Mouse (Mus musculus) hindbrain, postnatal 0 days (tissue): ENCODE results near the gene Acsl6. TPM values are rescaled to one million over a fixed set of nuclear protein-coding genes. Genes with fewer than 3 reads are reported as not detected.

Experiments used
- ATAC-seq: fragments of 200-750 bp; cut with Nextera tagmentation; 2 replicates; pipeline ENCODE4 v1.8.0; 2017; ENCODE audit warnings: mild to moderate bottlenecking, moderate TSS enrichment, moderate library complexity
- DNase-seq: peaks from one replicate; pipeline ENCODE4 v3.0.0-alpha.2; 2015; ENCODE audit warnings: low spot score
- H3K27ac ChIP-seq: fragments of 300-500 bp; sonication (generic); 2 replicates; pipeline ENCODE4 v1.5.1; 2014; ENCODE audit warnings: mild to moderate bottlenecking
- H3K27me3 ChIP-seq: fragments of 300-500 bp; sonication (generic); 2 replicates; pipeline ENCODE4 v1.6.1; 2014; ENCODE audit warnings: low read length, mixed read lengths; ENCODE audit not compliant: insufficient read depth
- H3K36me3 ChIP-seq: fragments of 300-500 bp; sonication (generic); 2 replicates; pipeline ENCODE4 v1.6.1; 2014; ENCODE audit warnings: low read length, mixed read lengths; ENCODE audit not compliant: insufficient read depth
- H3K4me1 ChIP-seq: fragments of 300-500 bp; sonication (generic); 2 replicates; pipeline ENCODE4 v1.6.1; 2014; ENCODE audit warnings: antibody characterized with exemption, low read length, mixed read lengths; ENCODE audit not compliant: insufficient read depth
- H3K4me2 ChIP-seq: fragments of 300-500 bp; sonication (generic); 2 replicates; pipeline ENCODE4 v1.6.1; 2014; ENCODE audit warnings: low read depth, mild to moderate bottlenecking, low read length, moderate library complexity, mixed read lengths
- H3K4me3 ChIP-seq: fragments of 300-500 bp; sonication (generic); 2 replicates; pipeline ENCODE4 v1.5.1; 2014; ENCODE audit warnings: low read length
- H3K9ac ChIP-seq: fragments of 300-500 bp; sonication (generic); replicated peaks from 2 replicates; pipeline ENCODE4 v1.6.1; 2014; ENCODE audit warnings: mild to moderate bottlenecking, low read length, moderate library complexity, mixed read lengths
- H3K9me3 ChIP-seq: fragments of 300-500 bp; sonication (generic); 2 replicates; pipeline ENCODE4 v1.6.1; 2016; ENCODE audit warnings: low read length, mixed read lengths
- CTCF ChIP-seq: IDR thresholded peaks from 2 replicates; pipeline ENCODE4 v1.5.1; 2016; ENCODE audit warnings: antibody characterized with exemption, control low read depth, low read depth
- WGBS: fragments of 180-500 bp; shearing (Covaris S2); extraction: QIAGEN DNeasy Blood & Tissue Kit; methylation state at CpG from one replicate; pipeline ENCODE4 v1.1.7; 2014; 5-methylcytosine and 5-hydroxymethylcytosine counted together
- polyA plus RNA-seq: library from polyadenylated mRNA; unstranded; fragments of >200 nt; fragmentation: Nextera tagmentation; extraction: Ambion mirVana; gene quantifications from 2 replicates; pipeline ENCODE4 v1.2.1, GENCODE M21; 2015
- total RNA-seq: library from RNA; depleted of rRNA; stranded (reverse); fragments of >200 nt; gene quantifications from 2 replicates; pipeline ENCODE4 v1.2.3, GENCODE M21; 2014

The Acsl6 gene
- total and polyA plus RNA-seq, 2 experiments from 2014 or later: 60.1 to 76.9 TPM

GRCm38 (mm10) chr11:54305331-54305730, 1.7 kb downstream of the Acsl6 start:
- H3K4me2 ChIP-seq: peak overlapping the region; percentile 69
- H3K4me1 ChIP-seq: peaks cover 19% of the 10 kb centered on the region
- peak overlapping the region; percentile 35; the same call in 1 of the 2 replicates for H3K9ac ChIP-seq
- WGBS: 50% methylated on average over 3 of the region's 3 CpGs
- TF ChIP-seq CTCF: no peak
- no peak overlapping the region for H3K27ac ChIP-seq
- no peak for ATAC-seq
- H3K27me3 ChIP-seq: no peaks in the 10 kb centered on the region
- H3K9me3 ChIP-seq: no peaks in the 10 kb centered on the region
- peak overlapping the region; percentile 81 for H3K4me3 ChIP-seq
- no peaks in the 10 kb centered on the region for H3K36me3 ChIP-seq
- DNase-seq: no peak

GRCm38 (mm10) chr11:54307139-54307816, 3.7 kb downstream of the Acsl6 start:
- peak; percentile 76 for TF ChIP-seq CTCF
- Histone ChIP-seq H3K9me3 (no peaks in the 10 kb centered on the region), H3K27me3 (no peaks in the 10 kb centered on the region), H3K27ac (no peak overlapping the region), H3K4me2 (no peak overlapping the region), H3K36me3 (no peaks in the 10 kb centered on the region), H3K4me3 (no peak overlapping the region), H3K9ac (no peak overlapping the region), H3K4me1 (peaks cover 23% of the 10 kb centered on the region)
- ATAC-seq (no peak), DNase-seq (peak; percentile 74)
- 68% methylated on average over 7 of the region's 7 CpGs for WGBS

DNA sequence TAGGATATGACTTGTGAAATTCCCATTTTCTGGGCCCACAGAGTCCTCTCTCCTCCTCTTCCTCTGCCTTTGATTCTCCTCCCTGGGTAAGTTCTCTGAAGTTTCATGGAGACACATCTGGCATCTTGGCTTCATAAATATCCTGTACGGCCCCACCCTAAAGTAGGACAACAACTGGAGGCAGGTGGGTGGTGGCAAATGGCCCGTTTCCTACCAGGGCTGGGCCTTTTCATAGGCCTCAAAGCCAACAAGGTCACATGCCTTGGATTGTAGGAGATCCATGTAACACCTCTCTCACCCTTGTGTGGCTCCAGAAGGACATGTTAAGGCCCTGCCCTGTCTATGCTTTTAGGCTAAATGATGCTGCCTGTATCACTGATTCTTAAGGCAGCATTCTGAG, 7.0 kb downstream of the Acsl6 start:
- peak overlapping the region; percentile 72; the same call in 1 of the 2 replicates for H3K27ac ChIP-seq
- no peak for TF ChIP-seq CTCF
- WGBS: 80% methylated on average over 2 of the region's 2 CpGs
- H3K4me3 ChIP-seq: no peak overlapping the region
- ATAC-seq (no peak), DNase-seq (no peak)
- H3K27me3 ChIP-seq: no peaks in the 10 kb centered on the region
- H3K4me1 ChIP-seq: peaks cover 31% of the 10 kb centered on the region; the same call in 1 of the 2 replicates
- H3K9ac ChIP-seq: no peak overlapping the region
- no peaks in the 10 kb centered on the region for H3K36me3 ChIP-seq
- no peaks in the 10 kb centered on the region for H3K9me3 ChIP-seq
- no peak overlapping the region for H3K4me2 ChIP-seq

- Histone ChIP-seq H3K9me3 (no peaks in the 10 kb centered on the region), H3K4me2 (no peak overlapping the region), H3K4me3 (no peak overlapping the region), H3K27me3 (no peaks in the 10 kb centered on the region), H3K4me1 (peaks cover 21% of the 10 kb centered on the region; the same call in 1 of the 2 replicates), H3K27ac (peak overlapping the region; percentile 72), H3K9ac (no peak overlapping the region), H3K36me3 (no peaks in the 10 kb centered on the region)
- peak; percentile 86 for ATAC-seq
- TF ChIP-seq CTCF: no peak
- 12% methylated on average over 5 of the region's 5 CpGs for WGBS
- DNase-seq: peak; percentile 56
These were observed 8.4 kb downstream of the Acsl6 start for GRCm38 (mm10) chr11:54312021-54312420.

DNA sequence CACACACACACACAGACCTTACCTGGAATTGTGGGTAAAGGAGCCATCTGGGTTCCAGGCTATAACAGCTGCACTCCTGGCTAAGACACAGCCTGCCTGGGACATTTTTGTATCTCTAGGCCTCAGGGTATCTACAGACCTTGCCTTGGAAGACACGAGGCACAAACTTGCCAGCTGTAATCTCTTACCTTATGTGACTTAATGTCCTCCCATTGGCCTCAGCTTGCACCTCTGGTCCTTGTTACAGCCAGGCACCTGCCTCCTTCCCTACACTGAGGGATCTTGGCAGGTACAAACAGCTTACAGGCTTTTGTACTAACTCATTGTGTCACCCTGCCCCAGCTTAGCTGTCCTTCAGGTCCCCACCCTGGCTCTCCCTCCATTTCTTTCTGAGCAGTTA, 9.0 kb downstream of the Acsl6 start:
- Histone ChIP-seq H3K4me3 (no peak overlapping the region), H3K27me3 (no peaks in the 10 kb centered on the region), H3K9me3 (no peaks in the 10 kb centered on the region), H3K9ac (no peak overlapping the region), H3K27ac (peak overlapping the region; percentile 72; the same call in 1 of the 2 replicates), H3K4me2 (no peak overlapping the region), H3K36me3 (no peaks in the 10 kb centered on the region), H3K4me1 (peaks cover 18% of the 10 kb centered on the region; the same call in 1 of the 2 replicates)
- DNase-seq (peak; percentile 23), ATAC-seq (no peak)
- 8% methylated on average over 1 of the region's 1 CpGs for WGBS
- no peak for TF ChIP-seq CTCF

DNA sequence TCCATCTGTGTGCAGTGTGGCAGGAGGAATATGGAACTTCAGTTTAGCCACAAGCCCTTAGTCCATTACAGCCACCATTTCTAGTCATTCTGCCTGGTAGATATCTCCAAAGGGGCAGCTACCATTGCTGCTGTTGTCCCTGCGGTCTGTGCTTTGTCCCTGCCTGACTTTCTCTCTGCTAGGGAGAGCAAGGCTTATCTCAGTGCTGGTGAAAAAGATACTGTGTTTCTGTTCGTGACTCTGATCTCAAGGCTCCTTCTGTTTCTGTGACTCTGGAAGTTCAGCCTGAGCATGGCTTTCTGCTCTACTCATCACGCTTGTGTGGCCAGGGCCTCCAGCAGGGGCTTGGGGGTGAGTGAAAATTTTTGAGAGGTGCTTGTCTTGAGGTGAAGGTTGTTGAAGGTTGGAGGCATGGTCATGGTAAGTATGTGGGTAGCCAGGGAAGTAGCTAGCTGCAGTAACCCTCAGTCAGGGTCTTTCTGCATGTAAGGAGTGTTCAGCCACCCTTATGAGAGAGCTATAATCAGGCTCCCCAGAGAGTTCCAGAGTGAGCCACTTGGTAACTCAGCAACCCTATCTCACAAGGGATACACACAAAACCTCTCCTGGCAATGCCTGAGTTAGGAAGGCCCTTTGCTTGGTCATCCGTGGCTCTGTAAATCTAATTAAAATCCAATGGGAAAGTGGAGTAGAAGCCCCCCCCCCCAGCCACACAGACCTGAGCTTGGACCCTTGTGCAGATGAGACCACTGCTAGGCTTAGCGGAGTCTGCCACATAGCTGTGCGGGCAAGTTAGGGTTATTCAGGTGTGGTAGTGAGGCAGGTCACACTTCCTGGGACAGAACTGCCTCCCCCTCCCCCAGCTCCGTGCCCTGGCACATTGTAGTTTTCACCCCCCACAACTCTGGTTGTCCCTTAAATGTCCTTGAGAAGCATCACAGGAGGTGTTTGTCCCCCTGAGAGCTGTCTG, 10.1 kb downstream of the Acsl6 start:
- TF ChIP-seq CTCF: no peak
- no peak overlapping the region for H3K4me3 ChIP-seq
- H3K9ac ChIP-seq: no peak overlapping the region
- no peak overlapping the region for H3K4me2 ChIP-seq
- no peaks in the 10 kb centered on the region for H3K9me3 ChIP-seq
- no peaks in the 10 kb centered on the region for H3K27me3 ChIP-seq
- no peaks in the 10 kb centered on the region for H3K36me3 ChIP-seq
- peaks cover 18% of the 10 kb centered on the region; the same call in 1 of the 2 replicates for H3K4me1 ChIP-seq
- H3K27ac ChIP-seq: no peak overlapping the region
- DNase-seq (no peak), ATAC-seq (no peak)
- 71% methylated on average over 7 of the region's 7 CpGs for WGBS
